8 mouse cellular contexts compared by ENCODE assay signal in the genomic region with DNA sequence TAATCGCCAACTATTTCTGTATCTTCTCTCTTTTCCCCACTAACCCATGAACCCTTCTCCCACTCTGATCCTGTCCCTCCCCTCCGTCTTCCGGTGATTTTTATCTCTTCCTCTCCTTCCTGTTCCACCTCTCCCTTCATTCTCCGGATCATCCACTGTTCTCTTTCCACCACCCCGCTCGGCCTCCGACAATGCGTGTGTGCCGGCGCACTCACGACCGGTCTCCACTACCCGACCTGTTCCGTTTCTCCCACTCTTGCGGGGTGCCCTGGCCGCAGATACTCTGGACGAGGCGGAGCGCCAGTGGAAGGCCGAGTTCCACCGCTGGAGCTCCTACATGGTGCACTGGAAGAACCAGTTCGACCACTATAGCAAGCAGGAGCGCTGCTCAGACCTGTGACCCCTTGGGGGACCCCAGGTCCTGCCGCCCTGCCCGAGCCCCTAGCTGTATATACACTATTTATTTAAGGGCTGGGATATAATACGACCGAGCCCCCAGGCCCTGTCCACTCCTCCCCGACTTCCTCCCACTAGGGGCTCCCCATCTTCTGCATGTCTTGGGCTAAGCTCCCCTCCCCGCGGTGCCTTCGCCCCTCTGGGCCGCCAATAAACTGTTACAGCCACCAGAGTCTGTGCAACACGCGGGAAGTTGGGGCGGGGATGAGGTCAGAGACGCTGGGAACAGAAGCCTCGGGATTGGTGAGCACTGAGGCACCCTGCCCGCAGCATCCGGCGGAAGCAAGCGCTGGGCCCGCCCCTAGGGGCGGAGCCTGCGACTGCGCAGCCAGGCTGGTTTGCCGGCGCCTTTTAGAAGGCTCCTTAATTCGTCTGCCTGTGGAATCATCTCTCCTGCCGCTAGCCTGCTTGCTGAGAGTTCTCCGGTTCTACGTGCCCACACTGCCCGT. TPM values are rescaled to one million over a fixed set of nuclear protein-coding genes. Genes with fewer than 3 reads are reported as not detected.
DNase-seq lines count a peak whose midpoint lies in the region; ATAC-seq lines count a peak whose summit lies in the region.

A gene (plus strand): TSS at position 791 of the 905 bp plus-strand sequence.

- ATAC-seq in inflammation-experienced regulatory T-cells, adult 6 months, result peak; percentile 96
- peak; percentile 64 for ATAC-seq in megakaryocyte-erythroid progenitor cell, adult 5-6 weeks (replicated peaks; ENCODE audit: low FRiP score, low TSS enrichment, poor library complexity, severe bottlenecking)

- DNase-seq in adrenal gland, adult (ENCODE audit: inconsistent age in 2 of 2, low spot score in 1 of 2), result peak; percentile 97 to 98
- peak; percentile 97 for DNase-seq in embryo, embryonic 10.5 days (ENCODE audit: low spot score)
- peak; percentile 96 for DNase-seq in gastrocnemius, postnatal 14 days
- DNase-seq in left cerebral cortex, postnatal 10 days (ENCODE audit: extremely low spot score in 1 of 2, low spot score in 2 of 2), result peak; percentile 96 to 97
- DNase-seq in right cerebral cortex, postnatal 25 days, result peak; percentile 95
- peak; percentile 94 for DNase-seq in urinary bladder, postnatal 4 days (ENCODE audit: low spot score in 2 of 2)

- intact Hi-C loops in gastrocnemius, postnatal 14 days (cut with DNase I; ENCODE audit: low total_unique reads), result no loop called here
- intact Hi-C loops in left cerebral cortex, postnatal 10 days (cut with DNase I), result no loop called here

RNA-seq across cellular contexts. Expression of the gene that starts here (rescaled TPM):
- 10 to 100 TPM; 30.5 to 36.3 TPM for total RNA-seq in gastrocnemius, postnatal 14 days (2021)
- polyA plus RNA-seq in inflammation-experienced regulatory T-cells, adult 6 months (2017; shearing (Covaris generic)), result 1 to 10 TPM in 2 of 3 experiments, under 1 TPM in 1; 0.32 to 2.0 (median 1.5) TPM
- total RNA-seq in left cerebral cortex, postnatal 10 days (2021), result 10 to 100 TPM; 20.4 to 20.8 TPM
- 9.0 and 11.4 TPM in 2 replicates for total RNA-seq in megakaryocyte-erythroid progenitor cell, adult 5-6 weeks (2014; fragmentation: Nextera tagmentation)
- total RNA-seq in megakaryocyte-erythroid progenitor cell, adult 5-6 weeks (2017), result 5.2 and 6.0 TPM in 2 replicates

Comparison
In these comparisons a context has a peak if more than half of its experiments do, and no peak if none do; other contexts are left out.
1. Peak in every context shown above with its lines: DNase-seq and ATAC-seq.